Mouse (Mus musculus): ENCODE data around the gene Ankrd55.

GRCm38 (mm10) chr13:112365303-112365702 lies 77.1 kb downstream of the Ankrd55 start:
- TF ChIP-seq MAX (IDR thresholded peaks at IDR 0.05) = no peak
- TF ChIP-seq CTCF (IDR thresholded peaks at IDR 0.05; ENCODE audit: control insufficient read depth, insufficient read depth, insufficient read length) = no peak
- TF ChIP-seq FOSL1 (IDR thresholded peaks at IDR 0.05; ENCODE audit: insufficient read depth, low read length, poor library complexity, severe bottlenecking) = no peak
